Mouse (Mus musculus): ENCODE measurements around the gene Rnase4.

Gene Rnase4

GRCm38 (mm10) chr14:51090921-51091900, at the start of gene Rnase4, which contains the start of gene Ang:
Rnase4 (plus strand) TSS chr14:51091077.
Ang (plus strand) TSS chr14:51091150.
- peak; percentile 71 for DNase-seq (ENCODE audit: low spot score)

GRCm38 (mm10) chr14:51041769-51042168, 49.1 kb upstream of the Rnase4 start, which contains the start of gene Rnase9:
Rnase9 (minus strand) TSS chr14:51041869.
- no peak for DNase-seq (ENCODE audit: low spot score)

- DNase-seq (ENCODE audit: low spot score) = no peak
These were observed 43.0 kb upstream of the Rnase4 start for GRCm38 (mm10) chr14:51047846-51048245.

GRCm38 (mm10) chr14:51050063-51050462, 40.8 kb upstream of the Rnase4 start, which contains the start of gene Rnase11:
Rnase11 (minus strand) TSS chr14:51050163.
- DNase-seq (ENCODE audit: low spot score) = no peak

GRCm38 (mm10) chr14:51051941-51052340, 38.9 kb upstream of the Rnase4 start:
- DNase-seq (ENCODE audit: low spot score) = no peak

GRCm38 (mm10) chr14:51053176-51053575, 37.7 kb upstream of the Rnase4 start:
- DNase-seq (ENCODE audit: low spot score) = no peak

- no peak for DNase-seq (ENCODE audit: low spot score)
These were observed 36.3 kb upstream of the Rnase4 start for GRCm38 (mm10) chr14:51054243-51055237.

- no peak for DNase-seq (ENCODE audit: low spot score)
These were observed 33.5 kb upstream of the Rnase4 start, which contains the start of gene Rnase12 for GRCm38 (mm10) chr14:51057401-51057831. Rnase12 (minus strand) TSS chr14:51057661.

GRCm38 (mm10) chr14:51060761-51061160, 30.1 kb upstream of the Rnase4 start:
- DNase-seq (ENCODE audit: low spot score) = no peak

- DNase-seq (ENCODE audit: low spot score) = no peak
These were observed 21.9 kb upstream of the Rnase4 start for GRCm38 (mm10) chr14:51068956-51069355.

- peak; percentile 58 for DNase-seq (ENCODE audit: low spot score)
These were observed 21.3 kb upstream of the Rnase4 start for GRCm38 (mm10) chr14:51069617-51070016.

- no peak for DNase-seq (ENCODE audit: low spot score)
These were observed 16.5 kb upstream of the Rnase4 start, which contains the start of gene Olfr750 for GRCm38 (mm10) chr14:51074335-51074734. Olfr750 (minus strand) TSS chr14:51074435.

- DNase-seq (ENCODE audit: low spot score) = no peak
These were observed 11.7 kb upstream of the Rnase4 start for GRCm38 (mm10) chr14:51079180-51079579.

GRCm38 (mm10) chr14:51081035-51081434, 9.8 kb upstream of the Rnase4 start:
- no peak for DNase-seq (ENCODE audit: low spot score)

- DNase-seq (ENCODE audit: low spot score) = peak; percentile 61
These were observed 8.0 kb upstream of the Rnase4 start for GRCm38 (mm10) chr14:51082599-51083581.

- no peak for DNase-seq (ENCODE audit: low spot score)
These were observed 7.1 kb upstream of the Rnase4 start for GRCm38 (mm10) chr14:51083805-51084204.

GRCm38 (mm10) chr14:51085086-51085485, 5.8 kb upstream of the Rnase4 start:
- DNase-seq (ENCODE audit: low spot score) = no peak

GRCm38 (mm10) chr14:51085911-51086310, 5.0 kb upstream of the Rnase4 start:
- no peak for DNase-seq (ENCODE audit: low spot score)

GRCm38 (mm10) chr14:51087762-51088161, 3.1 kb upstream of the Rnase4 start:
- no peak for DNase-seq (ENCODE audit: low spot score)

GRCm38 (mm10) chr14:51088166-51088969, 2.5 kb upstream of the Rnase4 start:
- peak; percentile 86 for DNase-seq (ENCODE audit: low spot score)

All from testis, postnatal 10 days (tissue).